Mouse (Mus musculus) limb, embryonic 14.5 days (tissue): ENCODE results near the gene Nsmce3. TPM values are rescaled to one million over a fixed set of nuclear protein-coding genes. Genes with fewer than 3 reads are reported as not detected.

Experiments
- ATAC-seq: fragments of 200-750 bp; cut with Nextera tagmentation; 2 replicates; pipeline ENCODE4 v1.8.0; 2017; ENCODE audit warnings: low read depth, moderate number of reproducible peaks, moderate TSS enrichment; ENCODE audit not compliant: low FRiP score
- DNase-seq: peaks from one replicate; pipeline ENCODE4 v3.0.0-alpha.2; 2015; ENCODE audit warnings: low spot score
- H3K27ac ChIP-seq: fragments of 300-500 bp; sonication (generic); replicated peaks from 2 replicates; pipeline ENCODE4 v1.5.1; 2014; ENCODE audit warnings: low read depth, mild to moderate bottlenecking, low read length, moderate library complexity, mixed read lengths
- H3K27me3 ChIP-seq: fragments of 300-500 bp; sonication (generic); 2 replicates; pipeline ENCODE4 v1.6.1; 2014; ENCODE audit warnings: low read length, mixed read lengths; ENCODE audit not compliant: control insufficient read depth, insufficient read depth
- H3K36me3 ChIP-seq: fragments of 300-500 bp; sonication (generic); 2 replicates; pipeline ENCODE4 v1.6.1; 2014; ENCODE audit warnings: mild to moderate bottlenecking, low read length, moderate library complexity, mixed read lengths; ENCODE audit not compliant: control insufficient read depth, insufficient read depth
- H3K4me1 ChIP-seq: fragments of 300-500 bp; sonication (generic); 2 replicates; pipeline ENCODE4 v1.6.1; 2014; ENCODE audit warnings: antibody characterized with exemption, low read length, mixed read lengths; ENCODE audit not compliant: control insufficient read depth, insufficient read depth
- H3K4me2 ChIP-seq: fragments of 300-500 bp; sonication (generic); replicated peaks from 2 replicates; pipeline ENCODE4 v1.6.1; 2014; ENCODE audit warnings: low read depth, mild to moderate bottlenecking, low read length, moderate library complexity; ENCODE audit not compliant: severe bottlenecking
- H3K4me3 ChIP-seq: fragments of 300-500 bp; sonication (generic); replicated peaks from 2 replicates; pipeline ENCODE4 v1.5.1; 2014; ENCODE audit warnings: low read length
- H3K9ac ChIP-seq: fragments of 300-500 bp; sonication (generic); 2 replicates; pipeline ENCODE4 v1.6.1; 2014; ENCODE audit warnings: mild to moderate bottlenecking, low read depth, low read length, moderate library complexity; ENCODE audit not compliant: severe bottlenecking
- H3K9me3 ChIP-seq: fragments of 300-500 bp; sonication (generic); 2 replicates; pipeline ENCODE4 v1.6.1; 2016; ENCODE audit warnings: low read length; ENCODE audit not compliant: control insufficient read depth
- POLR2A ChIP-seq: fragments of 200-500 bp; IDR thresholded peaks from 2 replicates; pipeline ENCODE4 v1.8.0; 2012; ENCODE audit warnings: inconsistent platforms, mild to moderate bottlenecking, moderate library complexity, borderline replicate concordance; ENCODE audit not compliant: insufficient read depth, insufficient read length; ENCODE audit errors: extremely low read depth
- WGBS: fragments of 180-500 bp; shearing (Covaris S2); extraction: QIAGEN DNeasy Blood & Tissue Kit; methylation state at CpG from one replicate; pipeline ENCODE4 v1.1.7; 2014; 5-methylcytosine and 5-hydroxymethylcytosine counted together
- polyA plus RNA-seq, 2 experiments: library from polyadenylated mRNA; depleted of rRNA in 1 of 2; stranded (reverse) in 1 of 2; unstranded in 1 of 2; fragments of >200 nt; fragmentation: Nextera tagmentation in 1 of 2; extraction: Ambion mirVana in 1 of 2; gene quantifications; 2 replicates each; pipeline versions ENCODE4 v1.2.1 to v1.2.3; 2012 to 2014

Nsmce3 gene
- polyA plus RNA-seq, 2 experiments = 7.1 to 11.3 TPM

DNA sequence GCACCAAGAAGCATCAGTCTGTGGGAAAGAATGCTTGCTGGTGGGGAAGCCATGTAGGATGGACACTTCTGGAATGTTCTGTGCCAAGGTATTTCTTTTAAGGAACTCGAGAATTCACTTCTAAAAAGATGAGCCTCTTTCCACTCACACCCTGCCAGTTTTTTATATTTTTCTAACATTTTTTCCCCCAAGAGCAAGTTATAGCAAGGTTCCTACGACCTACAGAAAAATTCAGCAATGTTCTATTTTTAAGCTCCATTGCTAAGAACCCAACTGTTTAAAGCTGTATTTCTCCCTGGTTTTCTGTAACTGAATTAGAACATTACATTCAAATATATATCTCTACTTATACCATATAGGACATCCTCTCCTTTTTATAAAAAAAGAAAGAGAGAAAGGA is 39.1 kb upstream of the Nsmce3 start:
- Histone ChIP-seq H3K27ac (no peak overlapping the region), H3K4me3 (no peak overlapping the region), H3K9me3 (0 out of 2 replicates have a peak, but pooled peaks cover 4% of the 10 kb centered on the region), H3K4me2 (no peak overlapping the region), H3K36me3 (no peaks in the 10 kb centered on the region), H3K4me1 (no peaks in the 10 kb centered on the region), H3K9ac (no peak overlapping the region), H3K27me3 (no peaks in the 10 kb centered on the region)
- ATAC-seq = no peak
- WGBS = 68% methylated on average over 2 of the region's 2 CpGs
- no peak for DNase-seq
- TF ChIP-seq POLR2A = no peak

DNA sequence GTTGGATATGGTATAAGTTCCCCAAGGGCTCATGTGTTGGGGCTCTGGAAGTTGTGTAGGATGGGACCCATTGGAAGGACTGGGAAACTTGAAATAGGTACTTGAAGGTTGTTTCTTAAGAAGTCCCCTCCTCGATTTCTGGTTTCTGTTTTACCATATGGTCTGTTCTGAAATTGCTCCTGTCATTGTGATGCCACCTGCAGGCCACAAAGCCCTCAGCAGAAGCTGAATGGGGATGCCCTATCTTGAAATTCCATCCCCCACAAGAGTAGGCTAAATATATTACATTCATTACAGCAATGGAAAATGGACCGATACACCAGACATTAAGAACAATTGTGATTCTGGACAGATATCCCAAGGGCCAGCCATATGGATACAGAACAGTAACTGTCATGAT is 37.4 kb upstream of the Nsmce3 start:
- H3K36me3 ChIP-seq = no peaks in the 10 kb centered on the region
- H3K9me3 ChIP-seq = 0 out of 2 replicates have a peak, but pooled peaks cover 4% of the 10 kb centered on the region
- WGBS = 82% methylated on average over 2 of the region's 2 CpGs
- H3K27me3 ChIP-seq = no peaks in the 10 kb centered on the region
- no peak for DNase-seq
- H3K4me1 ChIP-seq = no peaks in the 10 kb centered on the region
- TF ChIP-seq POLR2A = no peak
- H3K4me3 ChIP-seq = no peak overlapping the region
- H3K9ac ChIP-seq = no peak overlapping the region
- H3K27ac ChIP-seq = no peak overlapping the region
- no peak overlapping the region for H3K4me2 ChIP-seq
- ATAC-seq = no peak

DNA sequence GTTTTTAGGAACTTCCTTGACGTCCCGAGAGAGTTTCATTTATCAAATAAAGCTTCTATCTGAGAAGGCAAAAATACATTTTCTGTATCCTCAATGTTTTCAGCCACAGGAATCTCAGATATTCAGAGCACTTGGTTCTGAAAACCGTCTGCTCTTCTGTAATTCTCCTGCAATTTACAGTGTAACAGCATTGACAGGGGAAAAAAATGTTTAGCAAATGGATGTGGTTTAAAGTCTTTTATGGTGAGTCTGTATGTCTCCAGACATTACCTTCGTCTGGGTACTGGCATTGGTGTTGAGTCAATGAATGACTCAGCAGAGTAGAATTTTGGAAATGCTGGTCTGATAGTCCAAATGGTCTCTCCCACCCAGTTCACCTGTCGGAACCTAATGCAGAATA is 34.2 kb upstream of the Nsmce3 start:
- Histone ChIP-seq H3K4me1 (no peaks in the 10 kb centered on the region), H3K27ac (no peak overlapping the region), H3K4me3 (no peak overlapping the region), H3K9ac (no peak overlapping the region), H3K36me3 (no peaks in the 10 kb centered on the region), H3K27me3 (no peaks in the 10 kb centered on the region), H3K9me3 (0 out of 2 replicates have a peak, but pooled peaks cover 4% of the 10 kb centered on the region), H3K4me2 (no peak overlapping the region)
- ATAC-seq (no peak), DNase-seq (no peak)
- TF ChIP-seq POLR2A = no peak
- 63% methylated on average over 5 of the region's 5 CpGs for WGBS

DNA sequence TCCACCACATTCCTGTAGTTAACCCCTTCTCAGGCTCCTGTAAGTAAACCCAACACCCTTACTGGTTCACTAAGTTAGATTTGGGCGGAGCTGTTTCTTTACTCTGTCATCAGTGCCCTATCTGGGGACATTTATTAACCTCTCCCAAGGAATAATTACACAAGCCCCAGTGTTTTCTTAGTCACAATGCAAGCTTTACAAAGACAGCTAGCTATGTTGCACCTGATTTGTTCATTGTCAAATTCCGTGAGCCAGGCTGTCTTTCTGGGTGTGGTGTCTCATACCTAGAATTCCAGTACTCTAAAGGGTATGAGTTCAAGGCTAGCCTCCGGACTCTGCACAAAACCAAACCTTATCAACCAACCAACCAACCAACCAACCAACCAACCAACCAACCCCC is 32.7 kb upstream of the Nsmce3 start:
- no peaks in the 10 kb centered on the region for H3K27me3 ChIP-seq
- H3K36me3 ChIP-seq = no peaks in the 10 kb centered on the region
- DNase-seq = no peak
- H3K27ac ChIP-seq = no peak overlapping the region
- H3K4me2 ChIP-seq = no peak overlapping the region
- TF ChIP-seq POLR2A = no peak
- WGBS = 85% methylated on average over 3 of the region's 3 CpGs
- H3K4me1 ChIP-seq = no peaks in the 10 kb centered on the region
- H3K9ac ChIP-seq = no peak overlapping the region
- H3K9me3 ChIP-seq = 0 out of 2 replicates have a peak, but pooled peaks cover 4% of the 10 kb centered on the region
- ATAC-seq = no peak
- no peak overlapping the region for H3K4me3 ChIP-seq

DNA sequence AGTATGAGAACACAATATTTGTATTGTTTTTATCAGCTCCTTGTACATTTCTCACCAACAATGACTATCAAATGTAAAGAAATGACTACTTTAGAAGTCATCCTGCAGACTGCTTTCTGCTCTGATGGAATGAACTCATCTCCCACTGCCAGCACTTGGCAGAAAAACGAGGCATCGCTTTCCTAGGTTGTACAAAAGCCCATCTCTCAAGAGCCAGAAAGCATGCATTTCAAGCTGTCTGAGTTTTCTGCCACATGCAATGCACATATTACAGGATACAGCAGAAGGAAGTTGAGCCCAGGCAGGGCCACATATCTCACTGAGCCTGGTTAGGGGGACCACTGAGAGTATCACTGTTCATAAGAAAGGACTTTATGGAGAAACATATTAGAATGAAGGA is 27.5 kb upstream of the Nsmce3 start:
- DNase-seq (no peak), ATAC-seq (no peak)
- no peaks in the 10 kb centered on the region for H3K27me3 ChIP-seq
- H3K4me2 ChIP-seq = no peak overlapping the region
- TF ChIP-seq POLR2A = no peak
- 79% methylated on average over 2 of the region's 2 CpGs for WGBS
- no peak overlapping the region for H3K27ac ChIP-seq
- no peaks in the 10 kb centered on the region for H3K4me1 ChIP-seq
- no peak overlapping the region for H3K9ac ChIP-seq
- no peak overlapping the region for H3K4me3 ChIP-seq
- no peaks in the 10 kb centered on the region for H3K9me3 ChIP-seq
- H3K36me3 ChIP-seq = no peaks in the 10 kb centered on the region

DNA sequence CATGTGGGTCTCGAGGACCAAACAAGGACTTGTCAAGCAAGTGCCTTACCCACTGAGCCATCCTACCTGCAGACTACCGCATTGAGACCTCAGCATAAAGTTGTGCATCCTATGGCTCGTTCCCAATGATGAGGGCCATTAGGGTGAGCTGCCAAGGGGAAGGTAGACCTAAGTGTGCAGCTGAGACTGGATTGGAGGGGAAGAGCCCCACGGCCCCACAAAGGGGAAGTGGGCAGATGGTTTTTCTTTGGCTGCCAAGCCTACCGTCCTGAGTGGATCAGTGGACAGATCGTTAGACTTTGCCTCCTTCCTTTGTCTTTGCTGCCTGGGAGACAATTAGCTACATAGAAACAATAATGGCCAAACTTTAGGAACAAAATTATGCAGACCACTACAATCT is 23.8 kb upstream of the Nsmce3 start:
- 86% methylated on average over 6 of the region's 6 CpGs for WGBS
- H3K36me3 ChIP-seq = no peaks in the 10 kb centered on the region
- H3K4me1 ChIP-seq = no peaks in the 10 kb centered on the region
- H3K4me3 ChIP-seq = no peak overlapping the region
- DNase-seq (no peak), ATAC-seq (no peak)
- H3K9ac ChIP-seq = no peak overlapping the region
- H3K9me3 ChIP-seq = no peaks in the 10 kb centered on the region
- no peak overlapping the region for H3K27ac ChIP-seq
- H3K4me2 ChIP-seq = no peak overlapping the region
- no peak for TF ChIP-seq POLR2A
- no peaks in the 10 kb centered on the region for H3K27me3 ChIP-seq
